ENCODE assay signal across 10 mouse cellular contexts in the genomic region with DNA sequence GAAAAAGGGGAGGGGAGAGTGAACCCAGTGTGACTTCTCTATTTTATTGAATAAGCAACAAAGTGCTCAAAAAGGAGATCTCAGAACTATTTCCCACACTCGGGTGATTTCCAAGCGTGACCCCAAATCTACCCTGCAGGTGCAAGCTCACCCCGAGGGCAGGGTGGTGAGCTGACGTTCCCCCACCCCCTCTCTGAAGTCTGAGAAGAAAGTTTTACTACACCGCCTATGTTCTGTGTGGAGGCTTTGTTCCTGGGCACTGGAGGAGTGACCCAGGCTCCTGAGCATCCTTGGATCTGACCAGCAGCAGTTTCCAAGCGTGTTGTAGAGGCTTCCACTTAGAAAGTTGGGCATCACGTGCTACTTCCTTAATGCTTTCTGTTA. TPM values are rescaled to one million over a fixed set of nuclear protein-coding genes. Genes with fewer than 3 reads are reported as not detected.
A peak's percentile ranks its signal among the peaks of the same experiment; 100 is the strongest.
DNase-seq lines count a peak whose midpoint lies in the region; TF ChIP-seq lines count a peak whose summit lies in the region.
"Had no signal": no experiment of that assay in that cellular context is flagged by ENCODE, and none has a peak within 500 bp of the region (broad histone marks: within the 10 kb centered on the region; RNA-seq: fewer than 3 reads in every experiment).

No protein-coding gene starts in this region.

- no peaks in the 10 kb centered on the region for H3K9me3 ChIP-seq in midbrain, embryonic 10.5 days (replicated peaks)

- TF ChIP-seq CTCF in gastrocnemius, adult 2 months (IDR thresholded peaks at IDR 0.05): no peak
- TF ChIP-seq CTCF in spleen, adult 2 months (IDR thresholded peaks at IDR 0.05; ENCODE audit: extremely low read depth, insufficient read depth, insufficient read length, insufficient replicate concordance): no peak

- H3K36me3 ChIP-seq in spleen, adult 2 months (ENCODE audit: control insufficient read depth, insufficient read depth, low read length): no peaks in the 10 kb centered on the region
- no peaks in the 10 kb centered on the region for H3K36me3 ChIP-seq in midbrain, embryonic 10.5 days

- WGBS in spleen, adult 2 months: 32% methylated on average over 7 of the region's 7 CpGs
- WGBS in midbrain, embryonic 10.5 days: 14% methylated on average over 7 of the region's 7 CpGs

- peaks cover 4% of the 10 kb centered on the region; the same call in 1 of the 2 replicates for H3K27me3 ChIP-seq in spleen, adult 2 months (ENCODE audit: control insufficient read depth, insufficient read depth, low read length)
- peaks cover 39% of the 10 kb centered on the region for H3K27me3 ChIP-seq in midbrain, embryonic 10.5 days (ENCODE audit: low read depth, poor library complexity, severe bottlenecking)

- peak overlapping the region; percentile 72 for H3K4me3 ChIP-seq in gastrocnemius, adult 2 months
- H3K4me3 ChIP-seq in spleen, adult 2 months (ENCODE audit: extremely low read depth, insufficient read depth, insufficient read length): no peak overlapping the region
- peak overlapping the region; percentile 60 for H3K4me3 ChIP-seq in midbrain, embryonic 10.5 days

- H3K27ac ChIP-seq in gastrocnemius, adult 2 months: no peak overlapping the region
- no peak overlapping the region for H3K27ac ChIP-seq in spleen, adult 2 months (ENCODE audit: insufficient read depth, low read length)
- H3K27ac ChIP-seq in midbrain, embryonic 10.5 days (replicated peaks): peak overlapping the region; percentile 79; the same call in 1 of the 2 replicates

- no peak for DNase-seq in gastrocnemius, adult 2 months
- DNase-seq in gastrocnemius, postnatal 14 days: no peak
- peak; percentile 3 to 28 for DNase-seq in spleen, adult 2 months (ENCODE audit: low read depth in 1 of 2, low spot score in 2 of 2)
- no peak for DNase-seq in spleen, postnatal 4 days (ENCODE audit: low spot score in 2 of 2)
- DNase-seq in midbrain, embryonic 10.5 days (ENCODE audit: low spot score): no peak
- DNase-seq in thymus, postnatal 36 days: peak; percentile 35 to 58
- no peak for DNase-seq in embryo, embryonic 9.5 days (ENCODE audit: extremely low spot score)
- DNase-seq in embryo, embryonic 11 days: no peak

- intact Hi-C loops in gastrocnemius, adult 2 months (cut with DNase I): no loop called here
- intact Hi-C loops in gastrocnemius, postnatal 14 days (cut with DNase I; ENCODE audit: low total_unique reads): no loop called here

- peaks cover 4% of the 10 kb centered on the region; the same call in 1 of the 2 replicates for H3K4me1 ChIP-seq in spleen, adult 2 months (ENCODE audit: control insufficient read depth, insufficient read depth, insufficient read length)
- H3K4me1 ChIP-seq in midbrain, embryonic 10.5 days: peaks cover 19% of the 10 kb centered on the region

- no peak for TF ChIP-seq POLR2A in spleen, adult 2 months (IDR thresholded peaks at IDR 0.05; ENCODE audit: low read depth, low read length)

RNA-seq across cellular contexts. Expression of a gene that starts 0.5 kb away (rescaled TPM):
- not detected for total RNA-seq in gastrocnemius, adult 2 months (2021)
- total RNA-seq in gastrocnemius, postnatal 14 days (2021): under 1 TPM; 0.22 to 0.59 TPM
- 0.69 and 0.70 TPM in 2 replicates for polyA plus RNA-seq in spleen, adult 2 months (2012; rRNA removed)
- 2.0 and 3.2 TPM in 2 replicates for polyA plus RNA-seq in midbrain, embryonic 10.5 days (2016; fragmentation: Nextera tagmentation; extraction: Ambion mirVana)
- total RNA-seq: liver, adult 2 months had no signal
- polyA plus RNA-seq: activated CD4-positive, CD25-positive, alpha-beta regulatory T cell, adult 4 months; liver, adult 2 months had no signal

RNA-seq across cellular contexts. Expression of a gene that starts 48.6 kb away (rescaled TPM):
- total RNA-seq in gastrocnemius, adult 2 months (2021): 10 to 100 TPM; 52.3 to 61.3 TPM
- total RNA-seq in gastrocnemius, postnatal 14 days (2021): 10 to 100 TPM; 41.3 to 66.4 TPM
- polyA plus RNA-seq in spleen, adult 2 months (2012; rRNA removed): 4.8 and 7.1 TPM in 2 replicates
- 52.5 and 53.3 TPM in 2 replicates for polyA plus RNA-seq in midbrain, embryonic 10.5 days (2016; fragmentation: Nextera tagmentation; extraction: Ambion mirVana)

RNA-seq across cellular contexts. Expression of a gene that starts 55.9 kb away (rescaled TPM):
- not detected for total RNA-seq in gastrocnemius, adult 2 months (2021)
- total RNA-seq in gastrocnemius, postnatal 14 days (2021): not detected
- not detected in 2 replicates for polyA plus RNA-seq in spleen, adult 2 months (2012; rRNA removed)
- 0.25 and 0.34 TPM in 2 replicates for polyA plus RNA-seq in midbrain, embryonic 10.5 days (2016; fragmentation: Nextera tagmentation; extraction: Ambion mirVana)
- polyA plus RNA-seq: activated CD4-positive, CD25-positive, alpha-beta regulatory T cell, adult 4 months had no signal

Comparison
In these comparisons a context has a peak if more than half of its experiments do, and no peak if none do; other contexts are left out.
1. DNase-seq: peak in spleen, adult 2 months (2 of 2) and thymus, postnatal 36 days (2 of 2); none in gastrocnemius, adult 2 months (single experiment), gastrocnemius, postnatal 14 days (single experiment), spleen, postnatal 4 days (0 of 2), midbrain, embryonic 10.5 days (single experiment), embryo, embryonic 9.5 days (single experiment) and embryo, embryonic 11 days (single experiment).